ENCODE assay signal across 12 mouse cellular contexts in genomic region chr8:18158619-18159018, GRCm38 (mm10).
A peak's percentile ranks its signal among the peaks of the same experiment; 100 is the strongest.
DNase-seq lines count a peak whose midpoint lies in the region; ATAC-seq and TF ChIP-seq lines count a peak whose summit lies in the region.
"Had no signal": no experiment of that assay in that cellular context is flagged by ENCODE, and none has a peak within 500 bp of the region (broad histone marks: within the 10 kb centered on the region; RNA-seq: fewer than 3 reads in every experiment).

No protein-coding gene starts in this region.

- H3K27me3 ChIP-seq in intestine, embryonic 14.5 days (replicated peaks; ENCODE audit: control insufficient read depth, insufficient read depth, low read length): no peaks in the 10 kb centered on the region
- no peaks in the 10 kb centered on the region for H3K27me3 ChIP-seq in intestine, postnatal 0 days (replicated peaks; ENCODE audit: control insufficient read depth, insufficient read depth, low read length)
- no peaks in the 10 kb centered on the region for H3K27me3 ChIP-seq in liver, embryonic 12.5 days (replicated peaks)

- H3K9ac ChIP-seq in intestine, embryonic 14.5 days (ENCODE audit: low read length): no peak overlapping the region
- H3K9ac ChIP-seq in intestine, postnatal 0 days (ENCODE audit: low read depth, low read length): no peak overlapping the region
- no peak overlapping the region for H3K9ac ChIP-seq in liver, embryonic 12.5 days

- H3K9me3 ChIP-seq in intestine, embryonic 14.5 days (ENCODE audit: control insufficient read depth, low read length): no peaks in the 10 kb centered on the region
- no peaks in the 10 kb centered on the region for H3K9me3 ChIP-seq in intestine, postnatal 0 days (ENCODE audit: control insufficient read depth)
- no peaks in the 10 kb centered on the region for H3K9me3 ChIP-seq in liver, embryonic 12.5 days (replicated peaks)

- WGBS in intestine, embryonic 14.5 days: 43% methylated on average over 6 of the region's 6 CpGs
- 28% methylated on average over 6 of the region's 6 CpGs for WGBS in intestine, postnatal 0 days
- WGBS in liver, embryonic 12.5 days (ENCODE audit: insufficient replicate concordance): 61% methylated on average over 6 of the region's 6 CpGs

- H3K4me2 ChIP-seq in intestine, embryonic 14.5 days (ENCODE audit: low read length): no peak overlapping the region
- no peak overlapping the region for H3K4me2 ChIP-seq in intestine, postnatal 0 days (replicated peaks; ENCODE audit: low read depth)
- H3K4me2 ChIP-seq in liver, embryonic 12.5 days: no peak overlapping the region

- no peak overlapping the region for H3K4me3 ChIP-seq in intestine, embryonic 14.5 days (ENCODE audit: low read depth, low read length)
- H3K4me3 ChIP-seq in intestine, postnatal 0 days (ENCODE audit: low read depth, low read length): no peak overlapping the region
- H3K4me3 ChIP-seq in liver, embryonic 12.5 days: no peak overlapping the region

- no peaks in the 10 kb centered on the region for H3K36me3 ChIP-seq in intestine, embryonic 14.5 days (ENCODE audit: control insufficient read depth, insufficient read depth, low read length)
- H3K36me3 ChIP-seq in intestine, postnatal 0 days (ENCODE audit: control insufficient read depth, insufficient read depth): no peaks in the 10 kb centered on the region
- H3K36me3 ChIP-seq in liver, embryonic 12.5 days: no peaks in the 10 kb centered on the region

- H3K27ac ChIP-seq in intestine, embryonic 14.5 days (ENCODE audit: low read depth): no peak overlapping the region
- no peak overlapping the region for H3K27ac ChIP-seq in intestine, postnatal 0 days (ENCODE audit: low read depth, low read length)
- no peak overlapping the region for H3K27ac ChIP-seq in liver, embryonic 12.5 days
- H3K27ac ChIP-seq: kidney, postnatal 0 days had no signal

- H3K4me1 ChIP-seq in intestine, embryonic 14.5 days (replicated peaks; ENCODE audit: control insufficient read depth, insufficient read depth, low read length): no peaks in the 10 kb centered on the region
- no peaks in the 10 kb centered on the region for H3K4me1 ChIP-seq in intestine, postnatal 0 days (replicated peaks; ENCODE audit: control insufficient read depth, insufficient read depth, low read length)
- no peaks in the 10 kb centered on the region for H3K4me1 ChIP-seq in liver, embryonic 12.5 days

- no peak for TF ChIP-seq CTCF in intestine, postnatal 0 days (IDR thresholded peaks at IDR 0.05; ENCODE audit: low read depth)

- DNase-seq in intestine, embryonic 14.5 days (ENCODE audit: low spot score): no peak
- peak; percentile 21 for DNase-seq in embryo, embryonic 9.5 days (ENCODE audit: extremely low spot score)
- DNase-seq in retina, embryonic 14.5 days (ENCODE audit: low spot score): peak; percentile 33
- no peak for DNase-seq in gastrocnemius, postnatal 36 days
- no peak for DNase-seq in heart, adult 8-10 months (ENCODE audit: low spot score)
- DNase-seq: cerebellum, adult 18-20 months; heart, adult 11 months; thymus, adult 18-20 months had no signal

- intact Hi-C loops in gastrocnemius, postnatal 36 days (cut with DNase I): no loop called here

- ATAC-seq in intestine, embryonic 14.5 days (replicated peaks; ENCODE audit: low FRiP score, low TSS enrichment, low read depth): 0 out of 2 replicates have a peak, but pooled peaks have one; percentile 47
- no peak for ATAC-seq in intestine, postnatal 0 days
- ATAC-seq in liver, embryonic 12.5 days: peak; percentile 44; the same call in 1 of the 2 replicates
- ATAC-seq: lung, postnatal 0 days had no signal

Comparison
In these comparisons a context has a peak if more than half of its experiments do, and no peak if none do; other contexts are left out.
1. DNase-seq: peak in embryo, embryonic 9.5 days (single experiment) and retina, embryonic 14.5 days (single experiment); none in intestine, embryonic 14.5 days (single experiment), gastrocnemius, postnatal 36 days (0 of 2) and heart, adult 8-10 months (single experiment).